Mouse (Mus musculus): ENCODE results near the gene Cdk14.

Gene Cdk14

GRCm38 (mm10) chr5:5419992-5420455, at the start of gene Cdk14:
Cdk14 (minus strand) TSS chr5:5420312.
- peak; percentile 96 for DNase-seq (ENCODE audit: low read depth)

DNA sequence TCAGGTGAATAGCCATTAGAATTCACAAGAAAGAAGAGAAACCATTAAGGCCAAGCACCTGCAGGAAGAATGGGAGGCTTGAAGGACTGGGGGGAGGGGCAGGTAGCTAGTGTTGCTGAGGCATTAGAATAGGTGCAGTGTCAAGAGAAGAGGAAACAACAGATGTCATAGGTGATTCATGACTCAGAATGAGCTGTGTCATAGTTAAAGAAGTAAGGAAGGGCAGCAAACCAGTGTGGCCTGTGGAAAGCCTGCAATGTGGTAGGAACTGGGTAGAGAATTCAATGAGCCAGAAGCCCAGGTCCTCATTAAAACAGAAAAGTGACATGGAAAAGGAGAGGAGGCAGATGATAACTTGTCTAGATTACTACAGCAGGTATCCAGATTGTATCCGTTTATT, 45.1 kb upstream of the Cdk14 start:
- DNase-seq (ENCODE audit: low read depth) = peak; percentile 11

GRCm38 (mm10) chr5:5431746-5432438, 11.8 kb upstream of the Cdk14 start:
- DNase-seq (ENCODE audit: low read depth) = no peak

DNA sequence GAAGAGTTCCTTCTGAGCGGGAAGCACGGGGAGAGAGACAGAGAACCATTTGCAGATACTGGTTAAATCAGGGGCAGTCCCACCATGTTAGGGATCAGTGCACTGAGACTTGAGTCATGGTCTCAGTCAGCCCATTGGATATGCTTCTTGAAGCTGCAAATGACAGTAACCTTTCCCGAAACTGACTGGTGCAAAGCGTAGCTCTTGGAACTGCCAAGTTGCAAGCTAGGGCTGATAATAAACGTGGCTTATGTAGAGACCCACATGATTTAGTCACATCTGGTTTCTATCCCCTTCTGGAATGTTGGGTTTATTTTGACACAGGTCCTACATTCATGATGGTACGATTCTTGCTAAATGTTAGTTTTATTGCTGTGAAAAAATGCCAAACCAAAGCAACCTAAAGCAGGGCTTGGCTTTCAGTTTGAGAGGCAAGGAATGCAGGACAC, 3.6 kb upstream of the Cdk14 start:
- DNase-seq (ENCODE audit: low read depth) = no peak

DNA sequence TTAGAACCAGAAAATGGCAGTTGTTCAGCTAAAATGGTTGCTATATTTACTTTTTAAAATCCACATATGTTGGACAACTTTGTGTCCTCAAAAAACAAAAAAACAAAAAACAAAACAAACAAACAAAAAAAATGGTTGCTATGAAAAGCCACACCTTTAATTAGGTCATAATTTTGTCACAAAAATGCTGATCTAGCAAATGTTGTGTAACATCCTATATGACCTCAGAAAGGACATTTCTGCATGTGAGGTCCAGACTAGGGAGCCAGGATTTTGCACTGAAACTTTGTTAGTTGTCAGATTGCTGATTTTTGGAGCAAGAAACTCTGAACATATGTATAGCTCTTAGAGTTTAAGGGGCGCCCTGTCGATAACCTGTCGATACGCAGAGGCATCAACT, 3.0 kb upstream of the Cdk14 start:
- DNase-seq (ENCODE audit: low read depth) = no peak

DNA sequence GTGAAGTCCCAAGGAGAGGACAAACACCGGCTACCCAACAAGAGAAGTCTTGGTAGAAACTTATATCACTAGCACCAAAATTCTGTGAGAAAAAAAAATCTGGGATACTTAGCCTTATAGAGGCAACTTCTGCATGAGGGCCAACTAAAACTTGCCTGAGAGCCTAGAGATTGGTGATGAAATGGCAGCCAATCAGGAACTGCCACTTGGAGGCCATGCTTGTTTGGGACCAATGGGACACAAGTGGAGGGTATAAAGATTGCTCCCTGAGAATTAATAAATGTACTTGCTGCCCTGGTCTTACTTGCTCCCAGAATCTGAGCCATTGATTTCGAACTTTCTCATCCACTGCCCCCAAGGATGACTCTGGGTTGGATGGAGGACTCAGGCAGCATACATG, 1.3 kb upstream of the Cdk14 start:
- peak; percentile 45 for DNase-seq (ENCODE audit: low read depth)

DNA sequence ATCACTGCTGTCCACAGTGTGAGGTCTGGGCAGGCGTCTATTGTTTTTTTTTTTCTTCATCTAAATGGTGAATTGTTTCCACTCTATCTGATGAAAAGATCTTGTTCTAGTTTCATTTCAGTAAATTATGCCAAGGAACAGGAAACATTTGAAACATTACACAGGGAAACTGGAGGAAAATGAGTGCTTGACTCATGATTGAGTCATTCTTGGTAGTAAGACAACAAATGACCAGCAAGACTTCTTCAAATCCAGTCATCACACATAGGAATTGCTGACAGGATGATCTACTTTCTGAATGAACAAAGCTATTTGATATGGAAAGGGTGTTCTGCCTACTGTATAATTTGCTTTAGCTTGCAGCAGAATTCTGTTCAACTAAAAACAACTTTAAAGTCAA, 859 bp downstream of the Cdk14 start:
- peak; percentile 90 for DNase-seq (ENCODE audit: low read depth)

DNA sequence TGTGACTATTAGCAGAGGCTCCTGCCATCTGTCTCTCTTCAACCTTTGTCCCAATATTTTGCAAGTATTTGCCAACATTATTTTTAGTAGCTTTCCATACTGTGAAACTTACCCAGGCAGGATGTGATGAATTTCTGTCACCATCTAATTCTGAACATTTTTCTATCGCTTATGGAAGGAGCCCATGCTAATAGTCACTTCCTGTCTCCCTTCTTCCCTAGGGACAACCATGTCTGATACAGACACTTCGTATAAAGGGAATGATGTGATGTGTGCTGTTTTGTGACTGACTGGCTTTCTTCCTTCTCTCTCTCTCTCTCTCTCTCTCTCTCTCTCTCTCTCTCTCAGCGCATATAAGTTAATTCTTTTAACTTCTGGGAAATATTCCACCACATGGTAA, 5.3 kb downstream of the Cdk14 start:
- DNase-seq (ENCODE audit: low read depth) = no peak

GRCm38 (mm10) chr5:5411886-5412285, 8.2 kb downstream of the Cdk14 start:
- no peak for DNase-seq (ENCODE audit: low read depth)

DNA sequence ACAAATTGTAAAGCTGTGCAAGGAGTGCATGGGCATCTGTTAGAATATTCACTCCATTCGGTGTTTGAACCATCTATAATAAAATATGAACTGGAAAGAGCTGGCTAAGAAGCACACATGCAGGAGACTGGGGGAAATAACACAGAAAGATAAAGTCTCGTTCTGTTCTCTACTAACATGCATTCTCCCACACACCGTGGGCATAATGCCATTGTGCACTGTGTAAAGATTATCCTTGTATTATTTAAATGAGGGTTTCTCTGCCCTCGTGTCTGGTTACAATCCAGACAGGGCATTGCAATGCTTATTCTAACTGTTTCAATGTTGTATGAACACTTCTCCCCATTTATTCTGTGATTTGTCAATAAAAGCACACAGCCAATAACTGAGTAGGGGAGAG, 18.1 kb downstream of the Cdk14 start:
- no peak for DNase-seq (ENCODE audit: low read depth)

DNA sequence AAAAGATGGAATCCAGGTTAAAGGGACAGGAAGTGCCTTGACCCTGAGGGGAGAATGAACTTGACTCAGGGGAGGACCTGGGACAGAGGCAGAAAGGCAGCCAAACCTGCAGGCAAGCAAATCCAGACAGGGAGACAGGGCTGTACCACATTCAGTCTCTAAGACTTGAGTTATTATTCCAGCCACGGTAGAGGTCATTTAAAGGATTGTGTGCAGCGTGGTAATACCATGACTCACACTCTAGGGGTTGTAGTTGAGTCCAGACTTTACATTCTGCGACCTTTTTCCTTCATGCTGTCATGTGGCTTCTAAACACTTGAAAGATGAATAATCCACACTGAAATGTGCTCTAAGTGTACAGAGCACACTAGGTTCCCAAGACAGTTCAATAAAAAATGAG, 27.3 kb downstream of the Cdk14 start:
- peak; percentile 37 for DNase-seq (ENCODE audit: low read depth)

DNA sequence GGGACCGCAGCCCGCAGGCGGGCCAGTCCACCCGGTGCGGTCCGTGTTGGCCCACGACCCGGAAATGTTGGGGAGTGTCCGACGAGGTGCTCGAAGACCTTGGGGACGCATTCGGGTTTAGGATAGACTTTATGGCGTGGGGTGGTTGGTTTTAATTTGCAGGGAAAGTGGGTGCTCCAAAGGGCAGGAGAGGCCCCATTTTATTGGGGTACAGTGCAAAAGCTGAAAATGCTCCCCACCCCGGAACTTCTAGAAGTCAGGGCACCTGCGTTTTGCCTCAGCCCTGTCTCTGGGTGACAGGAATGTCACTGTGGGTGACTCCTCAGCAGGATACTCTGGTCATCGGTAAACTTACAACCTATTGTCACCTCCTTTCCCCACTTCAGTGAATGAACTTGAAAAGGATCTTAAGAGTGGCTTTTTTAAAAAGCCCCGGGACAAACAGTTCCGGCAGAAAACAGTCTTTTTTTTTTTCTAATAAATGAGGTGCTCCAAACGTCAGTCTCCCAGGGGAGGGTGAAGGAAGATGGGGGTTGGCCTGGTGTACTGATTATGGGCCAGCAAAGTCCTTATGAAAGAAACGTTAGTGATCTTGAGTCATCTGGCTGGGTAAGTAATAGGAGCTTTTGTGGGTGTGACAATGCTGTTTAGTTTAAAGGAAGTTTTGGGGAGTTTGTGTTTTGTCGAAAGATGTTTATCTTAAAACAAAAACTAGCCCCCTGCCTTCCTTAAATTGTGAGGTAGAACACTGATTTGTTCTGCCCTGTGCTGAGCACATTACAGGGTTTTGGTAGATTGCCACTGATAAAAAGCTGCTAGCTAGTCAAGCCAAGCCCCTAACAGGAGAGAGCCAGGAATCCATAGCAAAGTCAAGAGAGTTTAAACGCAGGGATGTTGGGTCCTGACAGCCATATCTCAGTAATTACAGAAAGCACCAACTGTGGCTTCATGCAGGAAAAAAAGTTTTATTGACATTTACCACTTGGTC, 39.1 kb downstream of the Cdk14 start:
- DNase-seq (ENCODE audit: low read depth) = peak; percentile 79

GRCm38 (mm10) chr5:5379870-5380730, 40.0 kb downstream of the Cdk14 start:
- peak; percentile 54 for DNase-seq (ENCODE audit: low read depth)

GRCm38 (mm10) chr5:5379501-5379869, 40.6 kb downstream of the Cdk14 start:
- no peak for DNase-seq (ENCODE audit: low read depth)

GRCm38 (mm10) chr5:5374393-5374792, 45.7 kb downstream of the Cdk14 start:
- DNase-seq (ENCODE audit: low read depth) = peak; percentile 72

- DNase-seq (ENCODE audit: low read depth) = no peak
Observed at GRCm38 (mm10) chr5:5373541-5373940, 46.6 kb downstream of the Cdk14 start.

GRCm38 (mm10) chr5:5372936-5373335, 47.2 kb downstream of the Cdk14 start:
- DNase-seq (ENCODE audit: low read depth) = no peak

DNA sequence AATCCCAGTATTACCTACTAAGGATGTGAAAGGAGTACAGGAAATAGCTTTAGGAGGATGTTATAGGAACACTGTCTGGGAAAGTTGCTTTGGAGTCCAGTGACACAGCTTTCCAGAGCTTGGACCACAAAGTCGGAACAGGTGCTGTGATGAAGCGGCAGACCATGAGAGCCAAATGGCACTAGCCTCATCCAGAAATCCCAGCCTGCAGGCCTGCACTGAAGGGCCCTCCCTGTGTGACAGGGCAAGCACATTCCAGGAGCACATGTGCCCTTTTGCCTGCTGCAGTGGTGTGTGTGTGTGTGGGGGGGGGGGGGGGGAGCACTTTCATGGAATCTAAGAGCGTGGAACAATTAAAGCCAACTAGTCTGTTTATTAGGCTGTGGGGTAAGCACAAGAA, 47.8 kb downstream of the Cdk14 start:
- DNase-seq (ENCODE audit: low read depth) = no peak

DNA sequence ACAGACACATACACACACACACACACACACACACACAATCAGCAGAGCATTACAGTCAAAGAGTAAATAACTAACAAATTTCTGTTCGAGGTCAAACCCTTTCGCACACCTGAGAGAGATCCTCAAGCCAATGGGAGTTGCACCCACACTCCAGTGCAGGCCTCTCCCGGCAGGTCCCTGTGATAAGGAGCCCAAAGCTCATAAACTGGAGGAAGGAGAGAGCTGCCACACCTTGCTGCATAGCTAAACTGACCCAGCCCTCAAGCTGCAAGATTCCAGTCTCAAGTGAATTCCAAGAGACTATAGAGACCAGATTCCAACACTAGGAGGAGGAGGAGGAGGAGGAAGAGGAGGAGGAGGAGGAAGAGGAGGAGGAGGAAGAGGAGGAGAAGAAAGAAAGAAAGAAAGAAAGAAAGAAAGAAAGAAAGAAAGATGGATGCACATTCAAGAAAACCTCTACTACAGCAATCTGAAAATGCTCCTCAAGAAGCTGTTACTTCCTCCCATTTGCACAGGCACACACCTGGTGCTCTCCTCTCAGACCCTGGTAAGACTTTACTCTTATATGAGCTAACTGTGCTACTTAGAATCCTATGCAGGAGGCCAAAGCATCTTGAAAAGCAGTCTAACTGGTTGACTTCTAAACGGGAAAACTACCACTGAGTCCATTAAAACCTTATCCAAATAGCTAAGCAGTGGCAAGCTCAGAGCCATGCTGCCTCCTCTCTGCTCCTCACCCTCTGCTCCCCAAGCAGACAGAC, 49.6 kb downstream of the Cdk14 start:
- DNase-seq (ENCODE audit: low read depth) = no peak

DNA sequence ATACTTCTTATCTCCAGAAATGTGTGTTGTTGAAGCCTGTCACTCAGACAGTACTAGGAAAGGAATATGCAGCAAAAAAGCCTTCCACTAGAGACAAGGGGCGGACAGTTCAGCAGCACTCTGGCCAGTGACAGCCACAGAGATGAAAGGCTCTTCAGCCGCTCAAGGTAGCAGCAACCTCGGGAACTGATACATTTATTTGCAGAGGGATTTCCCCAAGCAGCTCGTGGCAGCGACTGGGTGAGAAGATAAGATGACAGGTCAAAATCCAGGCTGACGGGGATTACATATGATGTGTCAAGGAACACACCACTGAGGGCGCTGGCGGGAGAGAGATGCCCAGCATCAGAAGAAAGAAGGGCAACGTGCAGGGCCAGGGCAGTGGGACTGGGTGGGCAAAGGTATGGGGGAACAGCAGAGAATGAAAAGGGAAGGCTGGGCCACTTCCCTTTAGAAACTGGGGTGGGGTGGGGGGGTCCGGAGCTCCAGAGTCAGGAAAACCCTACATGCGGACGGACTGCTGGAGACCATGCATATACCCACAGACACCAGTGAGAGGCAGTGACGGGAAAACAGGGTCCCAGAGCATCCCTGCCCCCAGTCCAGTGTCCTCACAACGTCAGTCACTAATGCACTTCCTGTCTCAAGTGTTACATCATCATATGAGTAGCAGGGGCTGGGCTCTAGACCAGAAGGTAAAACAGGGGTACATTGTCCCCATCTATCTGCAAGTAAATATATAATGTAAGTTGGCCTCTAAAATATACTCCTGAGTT, 51.5 kb downstream of the Cdk14 start:
- DNase-seq (ENCODE audit: low read depth) = no peak

DNA sequence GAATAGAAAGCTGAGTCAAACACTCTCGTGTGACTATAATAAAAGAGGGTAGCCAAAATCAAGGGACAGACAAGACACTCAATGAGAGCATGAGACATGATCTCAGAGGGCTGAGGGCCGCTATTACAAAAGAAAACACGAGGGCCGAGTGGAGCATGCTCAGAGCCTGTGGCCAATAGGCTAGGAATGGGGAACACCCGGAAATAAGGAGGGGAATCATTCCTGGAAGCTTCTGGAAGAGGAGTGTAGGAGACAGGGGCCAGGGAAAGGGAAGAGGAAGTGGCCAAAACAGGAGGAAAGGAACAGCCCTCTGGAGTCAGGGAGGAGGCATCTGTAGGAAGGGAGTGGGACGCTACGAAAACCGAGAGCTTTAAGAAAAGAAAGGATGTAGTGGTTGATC, 52.6 kb downstream of the Cdk14 start:
- no peak for DNase-seq (ENCODE audit: low read depth)

Measured in 416B (cell line).